Mouse (Mus musculus) liver, embryonic 15.5 days (tissue): ENCODE measurements around the gene Gm8922. TPM values are rescaled to one million over a fixed set of nuclear protein-coding genes. Genes with fewer than 3 reads are reported as not detected.
"Not testable (repeated sequence)": the region's sequence is repeated elsewhere in the genome, so short reads cannot be mapped to it uniquely, and the experiment has no call there.

Experiments used
- ATAC-seq: fragments of 200-750 bp; cut with Nextera tagmentation; 2 replicates; pipeline ENCODE4 v1.8.0; 2017; ENCODE audit warnings: moderate number of reproducible peaks, mild to moderate bottlenecking, moderate library complexity; ENCODE audit not compliant: insufficient read depth
- H3K27ac ChIP-seq: fragments of 300-500 bp; sonication (generic); replicated peaks from 2 replicates; pipeline ENCODE4 v1.5.1; 2015; ENCODE audit warnings: mild to moderate bottlenecking, inconsistent platforms
- H3K27me3 ChIP-seq: fragments of 300-500 bp; sonication (generic); 2 replicates; pipeline ENCODE4 v1.6.1; 2015; ENCODE audit warnings: mild to moderate bottlenecking, inconsistent platforms
- H3K36me3 ChIP-seq: fragments of 300-500 bp; sonication (generic); replicated peaks from 2 replicates; pipeline ENCODE4 v1.6.1; 2015; ENCODE audit warnings: moderate library complexity, mild to moderate bottlenecking, inconsistent platforms
- H3K4me1 ChIP-seq: fragments of 300-500 bp; sonication (generic); replicated peaks from 2 replicates; pipeline ENCODE4 v1.6.1; 2015; ENCODE audit warnings: inconsistent platforms
- H3K4me2 ChIP-seq: fragments of 300-500 bp; sonication (generic); 2 replicates; pipeline ENCODE4 v1.6.1; 2015; ENCODE audit warnings: moderate library complexity, mild to moderate bottlenecking, inconsistent platforms
- H3K4me3 ChIP-seq: fragments of 300-500 bp; sonication (generic); replicated peaks from 2 replicates; pipeline ENCODE4 v1.5.1; 2015; ENCODE audit warnings: mild to moderate bottlenecking, inconsistent platforms
- H3K9ac ChIP-seq: fragments of 300-500 bp; sonication (generic); 2 replicates; pipeline ENCODE4 v1.6.1; 2015; ENCODE audit warnings: moderate library complexity, mild to moderate bottlenecking, inconsistent platforms
- H3K9me3 ChIP-seq: fragments of 300-500 bp; sonication (generic); replicated peaks from 2 replicates; pipeline ENCODE4 v1.6.1; 2016; ENCODE audit warnings: inconsistent platforms
- WGBS: fragments of 180-500 bp; shearing (Covaris S2); methylation state at CpG from one replicate; pipeline ENCODE4 v1.1.7; 2015; ENCODE audit warnings: mixed read lengths; ENCODE audit not compliant: insufficient replicate concordance; 5-methylcytosine and 5-hydroxymethylcytosine counted together
- polyA plus RNA-seq: library from polyadenylated mRNA; unstranded; fragments of >200 nt; fragmentation: Nextera tagmentation; extraction: Ambion mirVana; gene quantifications from 2 replicates; pipeline ENCODE4 v1.2.1, GENCODE M21; 2015

Gene Gm8922
- polyA plus RNA-seq = not detected in 2 replicates

GRCm38 (mm10) chr5:11681659-11682058 lies at the start of gene Gm8922:
Gene Gm8922 (plus strand): TSS chr5:11681959.
- not testable (repeated sequence) for H3K9ac ChIP-seq, H3K27ac ChIP-seq, ATAC-seq, H3K4me1 ChIP-seq, H3K27me3 ChIP-seq, H3K4me2 ChIP-seq, H3K4me3 ChIP-seq, H3K36me3 ChIP-seq, H3K9me3 ChIP-seq
- no CpG with 5 or more reads among the region's 2 CpGs for WGBS

Other genes starting within 250 kb of the Gm8922 start
- not detected in 2 replicates for gene Gm8906, start 179.3 kb upstream of the Gm8922 start, polyA plus RNA-seq
- not detected in 2 replicates for gene Gm6460, start 87.0 kb upstream of the Gm8922 start, polyA plus RNA-seq
- not detected in 2 replicates for gene Gm8926, start 88.6 kb downstream of the Gm8922 start, polyA plus RNA-seq
- not detected in 2 replicates for gene Gm6465, start 163.6 kb downstream of the Gm8922 start, polyA plus RNA-seq
- gene 4933402N22Rik, start 236.1 kb downstream of the Gm8922 start, polyA plus RNA-seq = not detected in 2 replicates